Mouse (Mus musculus) testis, postnatal 14 days (tissue): ENCODE data around the gene I0C0044D17Rik.
"Not testable (repeated sequence)": the region's sequence is repeated elsewhere in the genome, so short reads cannot be mapped to it uniquely, and the experiment has no call there.

Experiments
- DNase-seq: peaks from one replicate; pipeline ENCODE4 v3.0.0; 2021; ENCODE audit warnings: low spot score

The I0C0044D17Rik gene

GRCm38 (mm10) chr4:98823740-98824139 is at the start of gene I0C0044D17Rik:
Gene I0C0044D17Rik, minus strand, starts transcription at chr4:98823840.
- not testable (repeated sequence) for DNase-seq

GRCm38 (mm10) chr4:98865386-98866237 is 42.0 kb upstream of the I0C0044D17Rik start:
- DNase-seq: no peak

DNA sequence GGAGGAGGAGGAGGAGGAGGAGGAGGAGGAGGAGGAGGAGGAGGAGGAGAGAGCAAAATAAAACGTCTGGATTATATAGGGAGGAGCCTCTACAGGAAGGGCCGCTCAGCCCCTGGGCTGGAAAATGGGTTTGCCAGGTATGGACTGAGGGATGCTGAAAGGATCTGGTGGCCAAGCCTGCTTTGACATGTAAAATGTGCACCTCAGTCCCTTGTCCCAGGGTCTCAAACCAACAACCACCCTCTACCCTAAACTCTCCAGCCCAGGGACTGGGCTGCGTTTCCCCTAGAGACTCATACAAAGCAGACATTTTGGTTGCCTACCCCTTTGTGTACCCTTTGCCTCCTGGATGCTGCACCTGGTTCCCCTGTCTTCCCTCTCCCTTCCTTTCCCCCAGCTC is 40.9 kb upstream of the I0C0044D17Rik start:
- DNase-seq: no peak

- no peak for DNase-seq
Observed at GRCm38 (mm10) chr4:98864094-98864493, 40.5 kb upstream of the I0C0044D17Rik start.

DNA sequence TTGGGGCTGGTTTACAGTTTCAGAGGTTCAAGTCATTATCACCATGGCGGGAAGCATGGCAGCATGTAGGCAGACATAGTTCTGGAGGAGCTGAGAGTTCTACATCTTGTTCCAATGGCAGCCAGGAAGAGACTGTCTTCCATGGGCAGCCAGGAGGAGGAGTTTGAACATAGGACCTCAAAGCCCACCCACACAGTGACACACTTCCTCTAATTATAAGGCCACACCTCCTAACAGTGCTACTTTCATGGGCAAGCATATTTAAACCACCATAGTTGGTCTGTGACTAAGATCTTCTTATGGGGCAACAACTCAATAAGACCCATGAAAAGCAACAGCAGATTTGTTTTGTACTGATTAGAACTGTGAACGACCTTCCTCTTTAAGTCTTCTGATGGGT is 39.8 kb upstream of the I0C0044D17Rik start:
- DNase-seq: no peak

DNA sequence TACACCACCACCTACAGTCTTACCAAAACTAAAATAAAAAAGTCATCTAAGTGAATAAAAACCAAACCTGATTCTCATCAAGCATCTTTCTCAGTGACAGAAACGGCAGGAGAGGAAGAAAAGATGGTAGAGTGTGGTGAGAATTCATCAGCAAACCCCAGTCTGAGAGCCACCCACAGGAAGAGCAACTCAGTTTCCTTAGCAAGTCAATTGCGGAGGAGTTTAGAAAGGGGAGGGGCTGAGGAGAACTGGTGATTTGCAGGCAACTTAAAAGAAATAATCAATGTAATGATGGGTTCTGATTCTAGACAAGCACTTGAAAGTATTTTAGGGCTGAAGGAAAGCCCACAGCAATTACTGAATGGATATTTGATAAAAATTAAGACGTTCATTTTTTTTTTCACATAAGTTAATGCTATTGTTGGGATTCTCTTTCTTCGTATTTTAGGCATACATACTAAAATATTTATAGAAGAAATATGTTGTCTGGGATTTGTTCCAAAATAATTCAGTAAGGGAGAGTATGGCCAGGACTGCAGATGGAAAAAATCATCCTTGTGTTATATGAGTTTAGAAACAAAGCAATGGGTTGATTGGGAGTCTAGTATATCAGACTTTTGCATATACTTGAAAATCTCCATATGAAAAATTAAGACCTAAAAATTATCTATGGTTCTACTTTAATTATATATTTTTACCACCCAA is 34.7 kb upstream of the I0C0044D17Rik start:
- no peak for DNase-seq

GRCm38 (mm10) chr4:98857037-98857648 is 33.5 kb upstream of the I0C0044D17Rik start:
- DNase-seq: no peak

DNA sequence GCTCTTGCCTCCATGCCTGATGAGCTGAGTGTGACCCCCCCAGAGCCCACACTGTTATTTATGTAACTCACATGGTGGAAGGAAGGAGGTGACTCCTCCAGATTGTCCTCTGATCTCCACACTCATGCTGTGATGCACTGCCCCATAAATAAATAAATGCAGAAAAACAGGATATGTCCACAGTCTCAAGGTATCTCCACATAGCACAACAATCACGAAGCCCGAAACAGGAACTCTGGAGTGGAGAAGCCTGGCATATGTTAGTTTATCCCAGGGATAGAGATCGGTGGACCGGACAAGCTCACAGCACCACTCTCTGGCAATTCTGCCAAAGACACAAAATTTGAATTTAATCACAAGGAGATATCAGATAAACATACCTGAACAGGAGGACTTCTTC is 30.3 kb upstream of the I0C0044D17Rik start:
- DNase-seq: no peak

GRCm38 (mm10) chr4:98850485-98850884 is 26.8 kb upstream of the I0C0044D17Rik start:
- DNase-seq: not testable (repeated sequence)

DNA sequence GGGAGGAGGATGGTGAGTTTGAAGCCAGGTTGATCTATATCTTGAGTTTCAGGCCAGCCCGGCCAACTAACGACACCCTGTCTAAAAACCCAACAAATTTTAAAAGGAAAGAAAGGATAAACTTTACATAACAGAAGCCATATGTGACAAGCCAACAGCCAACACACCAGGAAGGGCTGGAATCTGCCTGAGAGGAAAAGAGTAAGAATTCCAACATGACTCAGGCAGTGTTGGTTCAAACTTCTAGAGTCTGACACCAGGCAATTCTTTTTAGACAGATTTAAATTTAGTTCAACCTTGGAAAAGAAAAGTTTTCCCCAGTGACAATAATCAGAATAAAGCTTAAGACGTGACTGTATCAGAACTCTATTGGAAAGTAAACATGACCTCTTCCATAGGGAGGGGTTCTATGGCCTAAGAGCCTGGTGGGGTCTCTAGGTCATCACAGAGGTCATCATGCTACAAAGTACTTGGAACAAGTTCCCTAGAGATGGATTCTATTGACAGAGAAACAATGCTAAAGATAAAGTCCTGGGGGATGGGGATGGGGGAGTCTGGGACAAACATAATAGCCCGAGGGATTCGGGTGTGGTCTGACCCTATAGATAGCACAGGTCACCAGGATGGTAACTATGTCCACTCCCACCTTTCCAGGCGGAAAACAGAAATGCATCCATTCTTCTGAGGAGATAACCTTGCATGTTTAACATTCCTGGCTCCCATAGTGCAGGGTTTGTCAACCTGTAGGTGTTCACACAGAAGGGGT is 23.7 kb upstream of the I0C0044D17Rik start:
- no peak for DNase-seq

- DNase-seq: no peak
Observed at GRCm38 (mm10) chr4:98846396-98846795, 22.8 kb upstream of the I0C0044D17Rik start.

- no peak for DNase-seq
Observed at GRCm38 (mm10) chr4:98845687-98846125, 22.1 kb upstream of the I0C0044D17Rik start.

GRCm38 (mm10) chr4:98845201-98845600 is 21.6 kb upstream of the I0C0044D17Rik start:
- no peak for DNase-seq

GRCm38 (mm10) chr4:98843906-98844597 is 20.4 kb upstream of the I0C0044D17Rik start:
- no peak for DNase-seq

DNA sequence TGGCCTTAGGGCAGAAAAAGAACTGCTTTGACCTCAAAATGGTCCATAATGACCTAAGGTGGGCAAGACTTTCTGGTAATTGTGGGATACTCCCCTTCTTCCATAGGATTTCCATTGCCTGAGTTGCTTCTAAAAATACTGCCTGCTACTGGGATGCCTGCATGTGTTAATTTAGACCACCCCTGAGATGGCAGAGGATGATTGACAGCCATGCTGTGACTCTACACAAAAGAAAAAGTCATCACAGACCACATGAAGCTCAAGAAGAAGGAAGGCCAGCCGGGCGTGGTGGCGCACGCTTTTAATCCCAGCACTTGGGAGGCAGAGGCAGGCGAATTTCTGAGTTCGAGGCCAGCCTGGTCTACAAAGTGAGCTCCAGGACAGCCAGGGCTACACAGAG is 17.6 kb upstream of the I0C0044D17Rik start:
- DNase-seq: not testable (repeated sequence)

GRCm38 (mm10) chr4:98840526-98840925 is 16.9 kb upstream of the I0C0044D17Rik start:
- DNase-seq: no peak

GRCm38 (mm10) chr4:98838913-98839312 is 15.3 kb upstream of the I0C0044D17Rik start:
- DNase-seq: no peak

DNA sequence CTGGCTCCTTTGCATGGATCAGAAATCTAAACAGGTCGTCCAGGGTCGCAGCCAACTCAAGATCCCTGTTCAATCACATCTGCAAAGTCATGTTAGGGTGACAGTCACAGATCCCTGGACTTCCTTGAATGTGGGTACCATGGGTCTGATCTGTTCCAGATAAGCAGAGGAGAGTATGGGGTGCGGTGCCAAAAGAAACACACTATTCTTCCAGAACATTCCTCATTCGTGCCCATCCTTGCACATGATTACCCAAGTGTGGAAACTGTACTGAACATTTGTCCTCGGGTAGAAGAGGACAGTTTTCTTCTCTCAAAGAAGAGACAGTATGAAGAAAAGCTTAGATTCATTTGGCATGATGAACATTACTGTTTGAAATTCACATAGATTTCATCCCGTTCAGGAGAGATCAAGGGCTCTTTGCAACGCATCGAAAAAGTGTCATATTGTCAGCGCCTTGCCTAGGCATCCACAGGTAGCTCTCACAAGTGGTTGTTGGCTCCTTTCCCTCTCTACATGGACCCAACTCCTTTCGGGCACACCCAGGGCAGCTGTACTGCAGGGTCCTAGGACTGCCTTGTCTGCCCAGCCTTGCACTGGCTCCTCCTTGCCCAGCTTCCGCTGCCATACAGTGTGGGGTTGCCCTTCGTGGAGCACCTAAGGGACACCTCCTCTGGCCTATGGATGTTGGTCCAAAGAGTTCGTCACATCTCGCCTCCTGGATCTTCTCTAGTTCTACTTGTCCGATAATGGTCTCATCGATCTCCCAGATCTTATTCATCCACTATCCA is 14.3 kb upstream of the I0C0044D17Rik start:
- no peak for DNase-seq

DNA sequence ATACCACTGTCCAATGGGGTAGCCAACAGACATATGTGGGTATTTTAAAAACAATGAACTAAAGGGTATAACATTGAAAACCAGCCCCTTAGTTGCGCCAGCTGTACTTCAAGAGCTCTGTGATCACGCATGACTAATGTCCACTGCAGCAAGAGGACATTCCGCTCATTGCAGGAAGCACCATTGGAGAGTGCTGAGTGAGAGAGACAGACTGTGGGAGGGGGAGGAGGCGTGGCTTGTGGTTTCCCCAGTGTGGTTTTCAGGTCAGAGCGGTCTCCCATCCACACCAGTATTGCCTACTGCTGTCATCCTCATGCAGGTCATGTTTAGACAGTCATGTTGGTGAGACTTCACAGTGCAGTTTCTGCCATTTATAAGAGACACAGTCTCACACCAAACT is 12.9 kb upstream of the I0C0044D17Rik start:
- DNase-seq: no peak

- DNase-seq: no peak
Observed at GRCm38 (mm10) chr4:98834782-98835181, 11.1 kb upstream of the I0C0044D17Rik start.

GRCm38 (mm10) chr4:98831726-98832125 is 8.1 kb upstream of the I0C0044D17Rik start:
- DNase-seq: no peak
